Mouse (Mus musculus) gastrocnemius, postnatal 10 days (tissue): ENCODE measurements around the gene Bst2. TPM values are rescaled to one million over a fixed set of nuclear protein-coding genes. Genes with fewer than 3 reads are reported as not detected.

ENCODE experiments used
- DNase-seq: peaks from one replicate; pipeline ENCODE4 v3.0.0; 2021; ENCODE audit warnings: mixed read lengths
- total RNA-seq, 2 experiments: library from RNA; stranded (reverse); gene quantifications; 2 replicates each; pipeline ENCODE4 v1.2.3; 2021

Bst2 gene
- total RNA-seq, 2 experiments from 2014 or later, result 10.0 to 12.0 TPM

GRCm38 (mm10) chr8:71519037-71519825, 18.0 kb downstream of the Bst2 start:
- peak; percentile 66 for DNase-seq

GRCm38 (mm10) chr8:71516786-71517185, 20.5 kb downstream of the Bst2 start:
- DNase-seq, result no peak

GRCm38 (mm10) chr8:71515043-71515442, 22.2 kb downstream of the Bst2 start:
- no peak for DNase-seq

GRCm38 (mm10) chr8:71513018-71513754, 24.1 kb downstream of the Bst2 start:
- DNase-seq, result no peak

- DNase-seq, result no peak
These were observed 25.6 kb downstream of the Bst2 start, which contains the start of gene Plvap for GRCm38 (mm10) chr8:71511644-71512043. Plvap (minus strand) TSS chr8:71511752.

- no peak for DNase-seq
These were observed 27.9 kb downstream of the Bst2 start for GRCm38 (mm10) chr8:71509316-71509715.

- DNase-seq, result peak; percentile 85
These were observed 29.6 kb downstream of the Bst2 start for GRCm38 (mm10) chr8:71507589-71508104.

GRCm38 (mm10) chr8:71505979-71506378, 31.3 kb downstream of the Bst2 start:
- DNase-seq, result peak; percentile 52

- DNase-seq, result no peak
These were observed 31.9 kb downstream of the Bst2 start for GRCm38 (mm10) chr8:71505326-71505725.

GRCm38 (mm10) chr8:71504349-71504748, 32.9 kb downstream of the Bst2 start:
- no peak for DNase-seq

GRCm38 (mm10) chr8:71498816-71499690, 38.2 kb downstream of the Bst2 start:
- no peak for DNase-seq

GRCm38 (mm10) chr8:71497881-71498501, 39.3 kb downstream of the Bst2 start:
- no peak for DNase-seq

GRCm38 (mm10) chr8:71497077-71497645, 40.1 kb downstream of the Bst2 start:
- DNase-seq, result no peak

GRCm38 (mm10) chr8:71496481-71496880, 40.8 kb downstream of the Bst2 start:
- DNase-seq, result peak; percentile 95

- DNase-seq, result no peak
These were observed 41.4 kb downstream of the Bst2 start for GRCm38 (mm10) chr8:71495811-71496210.

- peak; percentile 89 for DNase-seq
These were observed 42.2 kb downstream of the Bst2 start for GRCm38 (mm10) chr8:71495039-71495438.

GRCm38 (mm10) chr8:71488454-71488853, 48.8 kb downstream of the Bst2 start:
- peak; percentile 76 for DNase-seq

- DNase-seq, result peak; percentile 81
These were observed 49.4 kb downstream of the Bst2 start, which contains the start of gene Gtpbp3 for GRCm38 (mm10) chr8:71487691-71488445. Gtpbp3 (plus strand) TSS chr8:71488103.

GRCm38 (mm10) chr8:71486136-71486529, 51.1 kb downstream of the Bst2 start:
- no peak for DNase-seq
